Mouse (Mus musculus) ovary, postnatal 14 days (tissue): ENCODE data around the gene Wfikkn1.
A peak's percentile ranks its signal among the peaks of the same experiment; 100 is the strongest.

Source experiments
- DNase-seq: peaks from one replicate; pipeline ENCODE4 v3.0.0; 2022; ENCODE audit warnings: low spot score

Wfikkn1 gene

GRCm38 (mm10) chr17:25880196-25880910, at the start of gene Wfikkn1:
Wfikkn1 (minus strand) TSS chr17:25880858.
- DNase-seq = no peak

DNA sequence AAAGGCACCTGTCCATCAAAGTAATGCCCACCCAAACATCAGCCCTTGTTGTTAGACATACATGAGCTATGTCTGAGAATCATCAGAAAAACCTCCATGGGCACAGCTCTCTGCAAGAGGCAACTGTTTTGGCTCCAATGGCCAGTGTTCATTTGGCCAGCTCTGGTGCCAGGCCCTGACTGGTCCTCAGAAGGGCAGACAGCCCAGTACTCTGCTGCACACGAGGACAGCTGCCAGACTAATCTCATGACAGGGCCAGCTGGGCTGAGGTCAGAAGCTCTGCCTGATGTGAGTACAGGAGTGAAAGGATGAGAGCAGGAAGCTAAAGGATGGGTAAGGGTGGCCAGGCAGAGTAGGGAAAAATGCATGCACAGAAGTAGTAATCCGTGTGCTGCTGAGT, 44.7 kb upstream of the Wfikkn1 start:
- DNase-seq = no peak

- no peak for DNase-seq
These were observed 41.5 kb upstream of the Wfikkn1 start for GRCm38 (mm10) chr17:25922120-25922519.

DNA sequence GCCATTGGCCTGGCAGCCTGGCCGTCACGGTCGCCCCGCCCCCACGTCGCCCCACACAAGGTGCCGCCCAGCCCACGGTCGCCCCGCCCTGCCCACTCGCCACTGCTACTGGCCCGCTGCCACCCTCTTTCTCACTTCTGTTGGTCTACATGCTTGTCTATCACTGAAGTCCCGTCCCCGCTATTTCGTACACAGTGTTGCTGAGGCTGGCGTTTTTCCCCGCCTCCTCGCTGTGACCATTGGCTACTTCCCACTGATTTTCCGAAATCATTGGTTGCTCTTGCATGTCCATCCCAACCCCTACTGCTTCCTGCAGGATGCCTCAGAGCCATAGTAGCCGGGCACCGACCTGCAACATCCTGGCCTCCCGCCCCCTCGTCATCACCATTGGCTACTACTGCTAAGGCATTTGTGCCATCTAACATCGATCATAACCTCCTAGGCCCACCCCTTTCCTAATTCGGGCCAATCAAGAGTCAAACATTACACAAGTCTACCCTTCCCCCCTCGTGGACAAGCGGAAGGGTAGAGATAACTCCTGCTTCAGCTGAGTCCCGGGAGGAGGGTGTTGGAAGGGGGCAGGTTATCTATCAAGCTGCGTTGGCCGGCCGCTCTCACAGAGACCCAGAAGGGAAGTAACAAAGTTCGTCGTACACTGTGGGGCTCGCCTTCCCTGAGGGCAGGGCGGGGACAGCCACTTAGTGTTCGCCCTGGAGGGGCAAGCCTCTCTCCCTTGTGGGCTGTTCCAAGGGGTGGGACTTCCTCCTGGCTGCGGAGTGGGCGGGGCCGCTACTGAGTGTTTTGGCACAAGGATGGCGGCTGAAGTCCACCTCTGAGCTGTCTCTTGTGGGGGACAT, 39.4 kb upstream of the Wfikkn1 start:
- peak; percentile 100 for DNase-seq

DNA sequence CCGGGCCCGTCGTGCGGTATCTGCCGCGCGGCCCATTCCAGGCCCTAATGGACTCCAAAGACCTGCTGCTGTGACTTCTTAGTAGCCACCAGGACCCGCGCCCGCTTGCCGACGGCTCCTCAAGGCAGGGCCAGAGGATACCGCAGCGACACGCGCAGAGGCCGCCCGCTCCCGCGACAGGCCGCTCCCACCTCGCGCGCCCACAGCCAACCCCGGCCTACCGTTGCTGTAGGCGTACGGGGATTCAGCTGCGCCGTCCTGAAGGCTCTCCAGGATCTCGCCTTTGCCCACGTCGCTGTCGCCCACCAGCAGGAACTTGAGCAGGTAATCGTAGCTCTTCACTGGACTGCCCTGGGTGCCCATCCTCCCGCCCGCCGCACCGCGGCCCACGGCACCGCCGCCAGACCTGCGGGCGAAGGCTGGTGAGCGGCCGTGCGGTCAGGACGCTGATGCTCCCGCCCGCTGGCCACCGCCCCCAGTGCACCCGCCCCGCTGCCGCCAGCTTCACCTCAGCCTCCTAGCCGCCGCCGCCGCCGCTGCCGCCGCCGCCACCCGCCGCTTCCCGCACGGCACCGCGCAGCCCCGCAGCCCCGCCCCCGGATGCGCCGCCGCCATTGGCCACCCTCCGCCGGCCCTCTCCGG, 38.6 kb upstream of the Wfikkn1 start, which contains the start of gene Rab40c:
Rab40c (minus strand) TSS at position 584 of the 642 bp plus-strand sequence.
- peak; percentile 22 for DNase-seq

DNA sequence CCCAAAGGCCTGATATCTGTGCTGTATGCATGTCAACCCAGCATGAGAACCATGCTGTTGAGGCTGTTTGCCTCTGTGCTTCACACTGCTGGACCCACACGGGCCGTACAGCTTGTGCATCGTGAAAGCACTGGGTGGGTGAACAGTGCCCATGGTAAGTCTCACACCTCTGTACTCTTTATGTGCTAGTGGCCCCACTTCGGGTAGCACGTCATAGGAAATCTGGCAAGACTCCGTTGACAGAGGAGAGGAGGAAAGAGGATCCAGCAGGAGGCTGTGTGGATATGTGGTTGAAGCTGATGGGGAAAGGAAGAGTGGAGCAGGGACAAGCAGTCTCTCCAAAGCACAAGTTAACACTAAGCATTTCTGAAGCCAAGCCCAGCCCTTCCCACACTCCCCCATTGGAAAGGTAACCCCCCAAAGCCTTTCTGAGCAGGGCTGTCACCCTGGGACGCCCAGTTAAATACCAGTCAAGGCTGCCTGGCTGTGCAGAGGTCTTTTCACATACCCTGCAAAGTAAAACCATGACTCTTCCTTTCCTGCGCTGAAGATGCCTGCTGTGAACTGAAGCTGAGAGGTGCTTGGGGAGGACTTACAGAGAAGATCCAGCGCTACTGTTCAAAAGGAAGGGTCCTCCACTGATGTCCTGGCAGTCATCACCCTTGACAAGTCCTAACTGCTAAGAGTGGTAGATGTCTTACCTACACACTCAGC, 37.5 kb upstream of the Wfikkn1 start:
- DNase-seq = no peak

DNA sequence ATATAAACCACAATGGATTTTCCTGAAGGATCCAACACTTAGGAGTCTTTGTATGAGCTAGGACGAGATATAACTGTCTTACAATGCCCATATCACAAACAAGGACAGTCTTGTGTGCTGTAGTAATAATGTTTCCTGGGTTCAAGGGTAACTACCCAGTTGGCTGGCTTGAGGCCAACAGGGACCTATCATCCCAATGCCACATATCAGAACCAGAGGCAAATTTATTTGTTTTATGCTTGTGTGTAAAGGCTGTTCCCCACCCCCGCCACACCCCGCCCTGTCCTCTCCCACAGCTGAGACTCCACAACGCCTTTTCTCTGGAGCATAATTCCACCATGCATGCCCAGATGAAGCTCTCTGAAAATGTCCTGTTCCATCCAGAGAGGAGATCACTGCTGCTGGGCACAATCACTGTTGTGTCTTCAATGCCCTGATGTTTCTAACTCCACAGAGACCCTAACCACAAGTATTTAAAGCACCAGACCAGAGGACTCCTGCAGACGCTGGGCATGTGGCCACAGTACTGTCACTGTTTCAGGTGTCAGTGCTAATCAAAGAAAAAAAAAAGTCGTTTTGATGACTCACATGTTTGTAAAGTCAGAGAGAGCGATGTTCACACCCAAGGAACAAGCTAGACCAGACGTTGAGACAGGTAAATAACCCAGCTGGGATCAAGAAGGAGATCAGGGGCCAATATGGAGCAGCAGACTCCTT, 36.4 kb upstream of the Wfikkn1 start:
- no peak for DNase-seq

GRCm38 (mm10) chr17:25914295-25914694, 33.6 kb upstream of the Wfikkn1 start:
- DNase-seq = no peak

- no peak for DNase-seq
These were observed 33.2 kb upstream of the Wfikkn1 start for GRCm38 (mm10) chr17:25913877-25914275.

- no peak for DNase-seq
These were observed 32.7 kb upstream of the Wfikkn1 start for GRCm38 (mm10) chr17:25913186-25913876.

DNA sequence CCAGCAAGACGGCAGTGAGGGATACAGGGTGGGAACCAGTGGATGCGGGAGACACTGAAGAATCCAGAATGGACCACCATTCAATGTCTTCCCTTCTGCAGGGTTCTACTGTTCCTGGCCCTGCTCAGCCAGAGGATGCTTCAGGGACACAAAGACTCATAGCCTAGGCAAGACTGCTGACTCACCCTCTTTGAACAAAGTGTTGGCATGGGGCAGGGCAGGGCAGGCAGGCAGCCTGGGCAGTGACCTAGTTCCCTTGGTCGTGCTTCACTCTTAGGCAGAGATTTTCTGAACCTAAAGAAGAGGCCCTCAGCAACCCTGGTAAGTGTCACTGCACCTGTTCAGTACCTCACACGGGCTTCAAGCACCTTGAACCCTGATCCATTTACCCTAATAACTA, 31.2 kb upstream of the Wfikkn1 start:
- no peak for DNase-seq

DNA sequence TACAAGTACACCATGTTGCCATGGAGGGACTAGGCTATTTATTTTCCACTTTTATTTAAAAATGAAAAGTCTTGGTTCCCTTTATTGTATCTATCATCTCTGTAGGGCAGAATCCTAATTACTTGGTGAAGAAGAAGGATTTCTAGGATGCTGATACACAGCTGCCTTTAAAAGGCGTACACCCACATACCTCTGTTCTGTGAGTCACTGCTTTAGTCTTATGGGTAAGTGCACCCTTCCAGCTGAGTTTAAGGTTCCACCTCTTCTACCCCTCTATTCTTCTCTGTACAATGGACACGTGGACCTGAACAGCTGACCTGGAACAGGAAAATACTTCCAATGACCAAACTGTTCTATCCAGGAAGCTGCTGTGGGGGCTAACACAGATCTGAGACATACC, 27.0 kb upstream of the Wfikkn1 start:
- DNase-seq = no peak

DNA sequence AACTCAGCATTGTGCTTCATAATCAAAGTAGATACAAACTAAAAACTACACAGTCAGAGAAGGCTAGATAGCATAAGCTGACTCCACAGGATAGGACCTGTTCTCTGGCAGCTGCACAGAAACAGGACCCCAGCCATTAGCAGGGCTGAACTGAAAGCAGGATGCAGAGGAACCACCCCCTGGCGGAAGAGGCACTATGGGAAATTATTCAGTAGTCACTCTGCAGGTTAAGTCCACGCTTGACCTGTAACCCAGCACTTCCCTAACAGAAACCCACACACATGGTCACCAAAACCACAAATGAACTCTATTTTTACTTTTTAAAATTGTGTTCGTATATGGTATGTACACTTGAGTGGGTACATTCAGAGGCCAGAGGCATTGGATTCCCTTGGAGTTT, 22.4 kb upstream of the Wfikkn1 start:
- no peak for DNase-seq

- DNase-seq = no peak
These were observed 19.5 kb upstream of the Wfikkn1 start for GRCm38 (mm10) chr17:25900193-25900592.

DNA sequence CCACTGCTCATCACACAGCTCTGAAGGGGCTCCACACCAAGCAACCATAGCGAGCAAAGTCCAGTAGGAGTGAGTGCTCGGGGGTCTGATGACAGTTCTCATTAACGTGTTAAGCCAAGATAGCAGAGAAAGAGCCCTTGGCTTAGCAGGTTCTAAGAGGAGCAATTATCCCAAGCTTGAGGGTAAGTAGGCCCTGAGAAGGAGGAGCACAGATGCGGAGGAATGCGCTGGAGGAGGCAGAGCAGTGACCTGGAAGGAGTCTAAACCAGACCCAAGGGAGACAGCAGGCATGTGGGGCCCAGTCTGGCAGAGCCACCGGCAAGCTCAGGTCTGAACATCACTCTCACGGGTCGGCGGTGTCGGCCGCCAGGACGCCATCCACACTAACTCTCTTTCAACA, 15.2 kb upstream of the Wfikkn1 start:
- no peak for DNase-seq

DNA sequence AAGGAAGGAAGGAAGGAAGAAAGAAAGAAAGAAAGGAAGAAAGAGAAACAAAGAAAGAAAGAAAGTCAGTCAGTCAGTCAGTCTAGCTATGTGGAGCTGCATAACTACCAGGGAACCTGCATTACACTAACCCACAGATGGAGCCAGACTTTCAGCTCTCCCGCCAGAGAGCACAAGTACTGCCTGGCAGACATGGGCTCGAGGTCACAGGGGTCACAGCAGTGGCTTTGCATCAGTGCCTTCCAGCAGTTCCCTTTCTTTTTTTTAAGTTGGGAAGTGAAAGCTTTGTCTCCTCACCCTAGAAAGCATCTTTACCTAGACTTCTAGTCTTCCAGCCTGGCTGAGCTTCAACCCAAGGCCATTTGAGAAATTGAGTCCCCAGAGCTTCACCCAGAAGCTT, 14.8 kb upstream of the Wfikkn1 start:
- DNase-seq = no peak

GRCm38 (mm10) chr17:25893975-25894617, 13.4 kb upstream of the Wfikkn1 start:
- DNase-seq = no peak

- no peak for DNase-seq
These were observed 8.2 kb upstream of the Wfikkn1 start for GRCm38 (mm10) chr17:25888837-25889236.

DNA sequence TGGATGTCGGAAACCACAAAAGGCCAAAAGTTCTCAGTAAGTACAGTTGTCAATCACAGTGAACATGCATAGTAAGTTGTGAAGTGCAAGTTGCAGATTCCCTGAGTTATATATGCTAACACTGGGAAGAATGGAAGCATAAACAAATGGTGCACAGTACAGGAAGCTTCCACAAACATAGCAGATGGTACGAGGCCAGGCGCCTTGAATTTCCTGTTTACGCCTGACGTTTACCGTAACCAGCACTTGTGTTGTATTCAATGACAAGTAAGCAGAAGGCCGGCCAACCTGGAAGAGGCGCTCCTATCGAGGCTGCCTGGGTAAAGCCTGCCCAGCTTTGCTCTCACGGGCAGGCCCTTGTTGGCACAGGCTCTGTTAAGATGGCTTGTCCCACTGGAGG, 6.8 kb upstream of the Wfikkn1 start:
- no peak for DNase-seq

DNA sequence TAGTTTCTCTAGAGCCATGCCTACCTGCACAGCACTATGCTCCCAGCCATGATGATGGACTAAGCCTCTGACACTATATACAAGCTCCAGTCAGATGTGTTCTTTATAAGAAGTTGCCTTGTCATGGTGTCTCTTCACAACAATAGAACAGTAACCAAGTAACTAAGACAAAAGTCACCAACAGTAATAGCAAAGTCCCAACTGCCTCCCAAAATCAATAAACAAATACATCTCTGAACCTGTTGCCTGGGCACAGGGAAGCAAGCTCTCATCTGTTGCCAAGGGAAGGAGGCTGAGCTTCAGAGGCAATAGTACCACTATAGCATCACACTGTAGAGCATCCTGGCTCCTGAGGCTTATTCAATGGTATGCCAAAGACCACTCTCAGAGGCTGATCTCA, 6.1 kb upstream of the Wfikkn1 start:
- no peak for DNase-seq
